Mouse (Mus musculus): Measurements from ENCODE around the gene Csnk2a1.

GRCm38 (mm10) chr2:152216975-152217374 is 9.7 kb upstream of the Csnk2a1 start:
- TF ChIP-seq POLR2A (IDR thresholded peaks at IDR 0.05; ENCODE audit: low read depth, low read length), result no peak
- no peak for TF ChIP-seq CTCF (IDR thresholded peaks at IDR 0.05; ENCODE audit: borderline replicate concordance, insufficient read depth, low read length)

Data from embryonic fibroblast, embryonic 13.5 days (primary cell).